Mouse (Mus musculus): Measurements from ENCODE around the gene Lars2. TPM values are rescaled to one million over a fixed set of nuclear protein-coding genes. Genes with fewer than 3 reads are reported as not detected.
"Not testable (repeated sequence)": the region's sequence is repeated elsewhere in the genome, so short reads cannot be mapped to it uniquely, and the experiment has no call there.

Lars2 gene
- polyA plus RNA-seq (2015; fragmentation: Nextera tagmentation; extraction: Ambion mirVana): 682 and 683 TPM in 2 replicates

GRCm38 (mm10) chr9:123366708-123367385 is at the start of gene Lars2:
Gene Lars2 (plus strand): TSS chr9:123366927.
- Histone ChIP-seq H3K36me3 (peaks cover under 1% of the 10 kb centered on the region; the same call in 1 of the 2 replicates), H3K27me3 (replicated peaks) (no peaks in the 10 kb centered on the region), H3K4me1 (peaks cover 21% of the 10 kb centered on the region), H3K4me3 (replicated peaks) (peak within 1 kb of the TSS; percentile 88), H3K4me2 (peak within 1 kb of the TSS; percentile 86), H3K9ac (replicated peaks) (peak within 1 kb of the TSS; percentile 78), H3K27ac (replicated peaks) (peak within 1 kb of the TSS; percentile 93), H3K9me3 (replicated peaks) (no peaks in the 10 kb centered on the region)
- under 1% methylated on average over 35 of the region's 35 CpGs for WGBS
- peak; percentile 99 for ATAC-seq (ENCODE audit: low FRiP score)

GRCm38 (mm10) chr9:123326106-123326505 is 40.6 kb upstream of the Lars2 start:
- no peaks in the 10 kb centered on the region for H3K27me3 ChIP-seq (replicated peaks)
- H3K4me1 ChIP-seq: no peaks in the 10 kb centered on the region
- H3K9me3 ChIP-seq (replicated peaks): no peaks in the 10 kb centered on the region
- H3K36me3 ChIP-seq: no peaks in the 10 kb centered on the region
- H3K27ac ChIP-seq (replicated peaks): no peak overlapping the region
- H3K4me3 ChIP-seq (replicated peaks): no peak overlapping the region
- no peak overlapping the region for H3K4me2 ChIP-seq
- H3K9ac ChIP-seq (replicated peaks): no peak overlapping the region
- no peak for ATAC-seq (ENCODE audit: low FRiP score)

- H3K4me1 ChIP-seq: no peaks in the 10 kb centered on the region
- no peak overlapping the region for H3K27ac ChIP-seq (replicated peaks)
- no peak for ATAC-seq (ENCODE audit: low FRiP score)
- no peaks in the 10 kb centered on the region for H3K9me3 ChIP-seq (replicated peaks)
- H3K27me3 ChIP-seq (replicated peaks): no peaks in the 10 kb centered on the region
- WGBS: 86% methylated on average over 3 of the region's 3 CpGs
- H3K9ac ChIP-seq (replicated peaks): no peak overlapping the region
- H3K36me3 ChIP-seq: no peaks in the 10 kb centered on the region
- no peak overlapping the region for H3K4me2 ChIP-seq
- no peak overlapping the region for H3K4me3 ChIP-seq (replicated peaks)
These were observed 38.4 kb upstream of the Lars2 start for GRCm38 (mm10) chr9:123328336-123328735.

- WGBS: 96% methylated on average over 7 of the region's 7 CpGs
- H3K4me3 ChIP-seq (replicated peaks): no peak overlapping the region
- no peak overlapping the region for H3K4me2 ChIP-seq
- no peak overlapping the region for H3K27ac ChIP-seq (replicated peaks)
- no peak overlapping the region for H3K9ac ChIP-seq (replicated peaks)
- no peak for ATAC-seq (ENCODE audit: low FRiP score)
- peaks cover 1% of the 10 kb centered on the region for H3K4me1 ChIP-seq
- no peaks in the 10 kb centered on the region for H3K27me3 ChIP-seq (replicated peaks)
- H3K36me3 ChIP-seq: no peaks in the 10 kb centered on the region
- H3K9me3 ChIP-seq (replicated peaks): no peaks in the 10 kb centered on the region
These were observed 36.9 kb upstream of the Lars2 start for GRCm38 (mm10) chr9:123329831-123330230.

GRCm38 (mm10) chr9:123330271-123330670 is 36.5 kb upstream of the Lars2 start:
- not testable (repeated sequence) for H3K4me2 ChIP-seq; H3K27me3 ChIP-seq (replicated peaks)

GRCm38 (mm10) chr9:123333479-123333878 is 33.2 kb upstream of the Lars2 start:
- H3K36me3 ChIP-seq: no peaks in the 10 kb centered on the region
- no peak overlapping the region for H3K4me2 ChIP-seq
- ATAC-seq (ENCODE audit: low FRiP score): no peak
- no peaks in the 10 kb centered on the region for H3K9me3 ChIP-seq (replicated peaks)
- H3K4me1 ChIP-seq: peaks cover 19% of the 10 kb centered on the region
- no peak overlapping the region for H3K27ac ChIP-seq (replicated peaks)
- no peak overlapping the region for H3K4me3 ChIP-seq (replicated peaks)
- 92% methylated on average over 2 of the region's 2 CpGs for whole genome bisulfite sequencing
- H3K9ac ChIP-seq (replicated peaks): no peak overlapping the region
- no peaks in the 10 kb centered on the region for H3K27me3 ChIP-seq (replicated peaks)

More at GRCm38 (mm10) chr9:123330271-123330670, 36.5 kb upstream of the Lars2 start:
- not testable (repeated sequence) for H3K4me1 ChIP-seq; H3K36me3 ChIP-seq; H3K9me3 ChIP-seq (replicated peaks); ATAC-seq (ENCODE audit: low FRiP score); H3K4me3 ChIP-seq (replicated peaks); H3K9ac ChIP-seq (replicated peaks); H3K27ac ChIP-seq (replicated peaks)
- 82% methylated on average over 1 of the region's 1 CpGs for WGBS

- no peaks in the 10 kb centered on the region for H3K27me3 ChIP-seq (replicated peaks)
- 28% methylated on average over 5 of the region's 5 CpGs for WGBS
- peak; percentile 69; the same call in 1 of the 2 replicates for ATAC-seq (ENCODE audit: low FRiP score)
These were observed 31.6 kb upstream of the Lars2 start for GRCm38 (mm10) chr9:123335044-123335670.

GRCm38 (mm10) chr9:123339651-123340144 is 27.0 kb upstream of the Lars2 start:
- H3K4me1 ChIP-seq: peaks cover 20% of the 10 kb centered on the region
- H3K27me3 ChIP-seq (replicated peaks): no peaks in the 10 kb centered on the region
- WGBS: 72% methylated on average over 3 of the region's 3 CpGs
- no peak overlapping the region for H3K4me2 ChIP-seq
- no peaks in the 10 kb centered on the region for H3K9me3 ChIP-seq (replicated peaks)
- no peak overlapping the region for H3K27ac ChIP-seq (replicated peaks)
- no peak for ATAC-seq (ENCODE audit: low FRiP score)
- H3K36me3 ChIP-seq: no peaks in the 10 kb centered on the region
- H3K9ac ChIP-seq (replicated peaks): no peak overlapping the region
- no peak overlapping the region for H3K4me3 ChIP-seq (replicated peaks)

More at GRCm38 (mm10) chr9:123335044-123335670, 31.6 kb upstream of the Lars2 start:
- no peak overlapping the region for H3K4me3 ChIP-seq (replicated peaks)
- H3K9ac ChIP-seq (replicated peaks): no peak overlapping the region
- peak overlapping the region; percentile 18; the same call in 1 of the 2 replicates for H3K27ac ChIP-seq (replicated peaks)
- H3K36me3 ChIP-seq: no peaks in the 10 kb centered on the region
- H3K4me1 ChIP-seq: peaks cover 20% of the 10 kb centered on the region
- H3K9me3 ChIP-seq (replicated peaks): no peaks in the 10 kb centered on the region
- no peak overlapping the region for H3K4me2 ChIP-seq

- Histone ChIP-seq H3K4me3 (replicated peaks) (no peak overlapping the region), H3K27ac (replicated peaks) (no peak overlapping the region), H3K4me1 (peaks cover 8% of the 10 kb centered on the region; the same call in 1 of the 2 replicates), H3K4me2 (no peak overlapping the region), H3K9ac (replicated peaks) (no peak overlapping the region), H3K9me3 (replicated peaks) (no peaks in the 10 kb centered on the region), H3K36me3 (no peaks in the 10 kb centered on the region), H3K27me3 (replicated peaks) (no peaks in the 10 kb centered on the region)
- 80% methylated on average over 6 of the region's 6 CpGs for WGBS
- ATAC-seq (ENCODE audit: low FRiP score): no peak
These were observed 25.5 kb upstream of the Lars2 start for GRCm38 (mm10) chr9:123341256-123341655.

GRCm38 (mm10) chr9:123343069-123343468 is 23.7 kb upstream of the Lars2 start:
- Histone ChIP-seq H3K36me3 (no peaks in the 10 kb centered on the region), H3K4me2 (no peak overlapping the region), H3K27ac (replicated peaks) (no peak overlapping the region), H3K27me3 (replicated peaks) (no peaks in the 10 kb centered on the region), H3K4me1 (peaks cover 5% of the 10 kb centered on the region; the same call in 1 of the 2 replicates), H3K9ac (replicated peaks) (no peak overlapping the region), H3K4me3 (replicated peaks) (no peak overlapping the region), H3K9me3 (replicated peaks) (no peaks in the 10 kb centered on the region)
- 72% methylated on average over 3 of the region's 3 CpGs for WGBS
- ATAC-seq (ENCODE audit: low FRiP score): no peak

- H3K9ac ChIP-seq (replicated peaks); H3K27me3 ChIP-seq (replicated peaks); H3K9me3 ChIP-seq (replicated peaks); H3K27ac ChIP-seq (replicated peaks); H3K36me3 ChIP-seq; H3K4me3 ChIP-seq (replicated peaks); H3K4me1 ChIP-seq; H3K4me2 ChIP-seq; ATAC-seq (ENCODE audit: low FRiP score): not testable (repeated sequence)
- 100% methylated on average over 1 of the region's 1 CpGs for WGBS
These were observed 17.4 kb upstream of the Lars2 start for GRCm38 (mm10) chr9:123349286-123349685.

GRCm38 (mm10) chr9:123359981-123360380 is 6.7 kb upstream of the Lars2 start:
- no peaks in the 10 kb centered on the region for H3K9me3 ChIP-seq (replicated peaks)
- H3K27ac ChIP-seq (replicated peaks): no peak overlapping the region
- H3K36me3 ChIP-seq: no peaks in the 10 kb centered on the region
- H3K4me3 ChIP-seq (replicated peaks): no peak overlapping the region
- H3K4me2 ChIP-seq: no peak overlapping the region
- no peak overlapping the region for H3K9ac ChIP-seq (replicated peaks)
- H3K27me3 ChIP-seq (replicated peaks): no peaks in the 10 kb centered on the region
- no peaks in the 10 kb centered on the region for H3K4me1 ChIP-seq
- 72% methylated on average over 3 of the region's 3 CpGs for WGBS
- ATAC-seq (ENCODE audit: low FRiP score): no peak

Measured in neural tube, embryonic 15.5 days (tissue).